Mouse (Mus musculus): ENCODE measurements around the gene Nrip1. TPM values are rescaled to one million over a fixed set of nuclear protein-coding genes. Genes with fewer than 3 reads are reported as not detected.

Nrip1 gene
- total RNA-seq, 1 experiment, result 11.8 TPM

DNA sequence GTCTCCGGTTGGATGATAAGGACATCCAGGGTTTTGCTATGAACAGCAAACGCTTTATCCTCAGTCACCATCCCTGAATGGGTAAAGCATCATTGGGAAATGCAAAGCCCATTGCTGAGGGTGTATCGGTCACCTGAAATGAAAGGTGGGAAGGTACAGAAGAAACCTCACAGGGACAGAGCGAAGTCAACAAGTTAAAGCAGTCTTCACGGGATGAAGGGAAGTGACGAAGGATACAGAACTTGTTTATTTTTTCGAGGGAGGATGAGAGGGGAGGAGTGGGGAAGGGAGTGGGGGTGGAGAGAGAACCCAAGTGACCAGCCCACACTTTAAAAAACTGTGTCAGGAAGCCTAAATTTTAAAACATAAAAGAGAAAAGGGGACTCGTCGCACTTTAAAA is 4.4 kb downstream of the Nrip1 start:
- in situ Hi-C loops (cut with MboI; ENCODE audit: low sequenced_read_pairs in 2 of 2, unreplicated experiment in 2 of 2), result no loop called here
- Histone ChIP-seq H3K27ac (ENCODE audit: insufficient read depth, low read depth, low read length, poor library complexity, severe bottlenecking) (no peak overlapping the region), H3K4me1 (ENCODE audit: control insufficient read depth in 2 of 2, insufficient read depth in 2 of 2, low read length in 2 of 2, poor library complexity in 1 of 2) (peaks cover 0 to 2% of the 10 kb centered on the region in 2 experiments; a peak in 3 of 4 replicates), H3K9ac (ENCODE audit: insufficient read depth, low read depth, low read length, poor library complexity, severe bottlenecking) (no peak overlapping the region), H3K4me3 (ENCODE audit: insufficient read depth in 1 of 2, low read depth in 1 of 2, low read length in 2 of 2, poor library complexity in 1 of 2, severe bottlenecking in 1 of 2) (no peak overlapping the region), H3K9me3 (ENCODE audit: control insufficient read depth, insufficient read depth, low read depth, low read length) (no peaks in the 10 kb centered on the region), H3K36me3 (ENCODE audit: control insufficient read depth, insufficient read depth, low read length, poor library complexity, severe bottlenecking) (no peaks in the 10 kb centered on the region)
- TF ChIP-seq CHD2 (IDR thresholded peaks at IDR 0.05; ENCODE audit: low read depth, low read length), result no peak
- TF ChIP-seq MAFK (IDR thresholded peaks at IDR 0.05; ENCODE audit: insufficient read depth, low read depth, low read length), result no peak
- no peak for TF ChIP-seq ZC3H11A (IDR thresholded peaks at IDR 0.05; ENCODE audit: borderline replicate concordance, low read depth, low read length)
- TF ChIP-seq ZNF384 (IDR thresholded peaks at IDR 0.05; ENCODE audit: low read depth, low read length), result no peak
- no peak for TF ChIP-seq HCFC1 (IDR thresholded peaks at IDR 0.05; ENCODE audit: borderline replicate concordance, insufficient read depth, low read length)
- DNase-seq (ENCODE audit: low read depth, low spot score), result no peak

DNA sequence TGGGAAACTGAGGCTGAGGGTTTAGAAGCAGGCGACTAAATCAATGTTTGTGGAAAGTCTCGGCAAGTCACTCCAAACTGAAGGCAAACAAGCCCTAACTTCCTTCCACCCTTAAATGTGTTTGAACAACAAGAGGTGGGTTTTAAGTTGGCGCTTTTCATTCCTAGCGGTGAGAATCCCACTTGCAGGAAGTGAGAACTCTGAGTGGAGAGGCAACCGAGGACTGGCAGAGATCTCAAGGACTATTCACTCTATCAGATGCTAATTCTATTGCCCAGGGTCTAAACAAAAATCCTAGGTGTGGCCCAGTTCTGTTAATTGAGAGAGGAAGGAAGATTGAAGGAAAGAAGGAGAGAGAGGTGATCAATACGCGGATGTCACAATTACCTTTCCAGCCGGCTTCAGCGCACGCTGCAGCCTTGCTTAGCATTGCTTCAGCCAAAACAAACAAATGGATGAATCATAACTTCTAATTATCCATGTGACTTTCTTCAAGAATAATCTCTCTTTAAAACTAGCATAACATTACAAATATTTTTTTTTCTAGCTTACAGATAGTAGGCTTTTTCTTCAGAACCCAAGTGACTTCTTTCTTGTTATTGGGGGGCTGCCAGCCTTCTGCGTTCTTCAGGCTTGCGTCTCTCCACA is 6.2 kb downstream of the Nrip1 start:
- peak overlapping the region in 1 of 2 experiments; percentile 31; a peak in 2 of 4 replicates for H3K4me3 ChIP-seq (ENCODE audit: insufficient read depth in 1 of 2, low read depth in 1 of 2, low read length in 2 of 2, poor library complexity in 1 of 2, severe bottlenecking in 1 of 2)
- TF ChIP-seq ZNF384 (IDR thresholded peaks at IDR 0.05; ENCODE audit: low read depth, low read length) (no peak), MAFK (IDR thresholded peaks at IDR 0.05; ENCODE audit: insufficient read depth, low read depth, low read length) (no peak), HCFC1 (IDR thresholded peaks at IDR 0.05; ENCODE audit: borderline replicate concordance, insufficient read depth, low read length) (no peak), ZC3H11A (IDR thresholded peaks at IDR 0.05; ENCODE audit: borderline replicate concordance, low read depth, low read length) (no peak)
- no peaks in the 10 kb centered on the region for H3K36me3 ChIP-seq (ENCODE audit: control insufficient read depth, insufficient read depth, low read length, poor library complexity, severe bottlenecking)
- in situ Hi-C loops (cut with MboI; ENCODE audit: low sequenced_read_pairs in 2 of 2, unreplicated experiment in 2 of 2), result no loop called here
- H3K9me3 ChIP-seq (ENCODE audit: control insufficient read depth, insufficient read depth, low read depth, low read length), result no peaks in the 10 kb centered on the region
- no peak overlapping the region for H3K27ac ChIP-seq (ENCODE audit: insufficient read depth, low read depth, low read length, poor library complexity, severe bottlenecking)
- DNase-seq (ENCODE audit: low read depth, low spot score), result no peak
- peaks cover 0 to 2% of the 10 kb centered on the region in 2 experiments; a peak in 3 of 4 replicates for H3K4me1 ChIP-seq (ENCODE audit: control insufficient read depth in 2 of 2, insufficient read depth in 2 of 2, low read length in 2 of 2, poor library complexity in 1 of 2)
- H3K9ac ChIP-seq (ENCODE audit: insufficient read depth, low read depth, low read length, poor library complexity, severe bottlenecking), result no peak overlapping the region; the same call in 1 of the 2 replicates

DNA sequence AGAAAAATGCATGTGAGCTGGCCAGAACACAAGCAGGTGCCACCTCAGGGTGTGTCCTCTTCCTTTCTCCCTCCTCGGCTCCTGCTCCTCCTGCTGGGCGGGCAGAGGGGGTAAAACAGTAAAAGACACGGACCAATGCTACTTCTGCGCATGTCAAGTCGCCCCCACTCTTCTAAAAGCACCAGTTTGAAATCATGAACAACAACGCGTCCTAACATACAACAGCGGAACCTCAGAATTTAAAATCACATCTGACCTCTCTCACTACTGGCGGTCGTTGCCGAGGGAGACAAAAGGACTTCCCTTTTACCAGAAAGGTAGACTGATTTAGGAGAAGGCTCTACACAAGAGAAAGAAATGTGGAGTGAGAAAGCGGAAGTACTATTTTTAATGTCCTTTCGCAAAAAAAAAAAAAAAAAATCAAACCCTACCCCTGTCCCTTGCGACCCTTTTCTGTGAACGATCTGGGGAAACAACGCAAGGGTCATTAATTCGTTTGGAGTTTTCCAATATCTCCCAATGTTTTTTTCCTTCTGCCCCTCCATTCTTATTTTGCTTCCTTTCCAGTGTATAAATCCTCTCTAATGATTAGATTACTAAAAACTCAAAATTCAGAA is 7.7 kb downstream of the Nrip1 start:
- Histone ChIP-seq H3K4me1 (ENCODE audit: control insufficient read depth in 2 of 2, insufficient read depth in 2 of 2, low read length in 2 of 2, poor library complexity in 1 of 2) (peaks cover 0 to 2% of the 10 kb centered on the region in 2 experiments; a peak in 2 of 4 replicates), H3K36me3 (ENCODE audit: control insufficient read depth, insufficient read depth, low read length, poor library complexity, severe bottlenecking) (no peaks in the 10 kb centered on the region), H3K4me3 (ENCODE audit: insufficient read depth in 1 of 2, low read depth in 1 of 2, low read length in 2 of 2, poor library complexity in 1 of 2, severe bottlenecking in 1 of 2) (no peak overlapping the region), H3K9ac (ENCODE audit: insufficient read depth, low read depth, low read length, poor library complexity, severe bottlenecking) (no peak overlapping the region), H3K9me3 (ENCODE audit: control insufficient read depth, insufficient read depth, low read depth, low read length) (no peaks in the 10 kb centered on the region), H3K27ac (ENCODE audit: insufficient read depth, low read depth, low read length, poor library complexity, severe bottlenecking) (no peak overlapping the region)
- no peak for DNase-seq (ENCODE audit: low read depth, low spot score)
- in situ Hi-C loops (cut with MboI; ENCODE audit: low sequenced_read_pairs in 2 of 2, unreplicated experiment in 2 of 2), result no loop called here
- peak; percentile 40; the same call in 1 of the 2 replicates for TF ChIP-seq ZNF384 (IDR thresholded peaks at IDR 0.05; ENCODE audit: low read depth, low read length)
- TF ChIP-seq ZC3H11A (IDR thresholded peaks at IDR 0.05; ENCODE audit: borderline replicate concordance, low read depth, low read length), result no peak

DNA sequence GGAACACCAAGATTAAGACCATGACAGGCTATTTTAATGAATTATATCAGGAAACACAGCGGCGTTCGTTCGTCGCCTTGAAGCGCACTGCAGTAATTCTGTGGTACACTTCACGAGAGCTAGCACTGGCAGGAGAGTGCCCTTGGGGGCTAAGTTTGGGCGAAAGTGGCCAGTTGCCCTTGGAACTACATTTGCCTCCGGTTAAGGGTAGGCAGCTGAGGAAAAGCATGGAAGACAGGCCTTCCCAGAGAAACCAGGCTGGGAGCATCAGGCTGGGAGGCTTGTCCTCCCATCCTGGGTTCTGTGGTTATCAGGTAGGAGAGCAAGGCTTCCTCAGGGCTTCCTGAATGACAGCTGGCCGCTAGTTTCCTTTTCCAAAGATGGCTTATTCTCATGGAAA is 8.4 kb downstream of the Nrip1 start:
- TF ChIP-seq MAFK (IDR thresholded peaks at IDR 0.05; ENCODE audit: insufficient read depth, low read depth, low read length) (no peak), ZC3H11A (IDR thresholded peaks at IDR 0.05; ENCODE audit: borderline replicate concordance, low read depth, low read length) (no peak), HCFC1 (IDR thresholded peaks at IDR 0.05; ENCODE audit: borderline replicate concordance, insufficient read depth, low read length) (no peak), ZNF384 (IDR thresholded peaks at IDR 0.05; ENCODE audit: low read depth, low read length) (no peak), CHD2 (IDR thresholded peaks at IDR 0.05; ENCODE audit: low read depth, low read length) (no peak)
- no peak for DNase-seq (ENCODE audit: low read depth, low spot score)
- Histone ChIP-seq H3K4me3 (ENCODE audit: insufficient read depth in 1 of 2, low read depth in 1 of 2, low read length in 2 of 2, poor library complexity in 1 of 2, severe bottlenecking in 1 of 2) (no peak overlapping the region), H3K9ac (ENCODE audit: insufficient read depth, low read depth, low read length, poor library complexity, severe bottlenecking) (no peak overlapping the region), H3K27ac (ENCODE audit: insufficient read depth, low read depth, low read length, poor library complexity, severe bottlenecking) (no peak overlapping the region), H3K9me3 (ENCODE audit: control insufficient read depth, insufficient read depth, low read depth, low read length) (no peaks in the 10 kb centered on the region), H3K4me1 (ENCODE audit: control insufficient read depth in 2 of 2, insufficient read depth in 2 of 2, low read length in 2 of 2, poor library complexity in 1 of 2) (peaks cover 0 to 2% of the 10 kb centered on the region in 2 experiments; a peak in 2 of 4 replicates), H3K36me3 (ENCODE audit: control insufficient read depth, insufficient read depth, low read length, poor library complexity, severe bottlenecking) (no peaks in the 10 kb centered on the region)
- in situ Hi-C loops (cut with MboI; ENCODE audit: low sequenced_read_pairs in 2 of 2, unreplicated experiment in 2 of 2), result no loop called here
